Mouse (Mus musculus) ES-Bruce4 (cell line): ENCODE results near the gene Hnrnpa2b1. TPM values are rescaled to one million over a fixed set of nuclear protein-coding genes. Genes with fewer than 3 reads are reported as not detected.

Experiments
- H3K27ac ChIP-seq: 2 replicates; pipeline ENCODE4 v1.5.1; 2012; ENCODE audit warnings: low read length, inconsistent platforms; ENCODE audit not compliant: insufficient read depth
- H3K27me3 ChIP-seq: 2 replicates; pipeline ENCODE4 v1.6.1; 2012; ENCODE audit warnings: mild to moderate bottlenecking, low read length, inconsistent platforms; ENCODE audit not compliant: control insufficient read depth, poor library complexity, insufficient read depth, severe bottlenecking
- H3K36me3 ChIP-seq: 2 replicates; pipeline ENCODE4 v1.6.1; 2012; ENCODE audit warnings: inconsistent platforms, mild to moderate bottlenecking, low read length, moderate library complexity; ENCODE audit not compliant: control insufficient read depth, poor library complexity, insufficient read depth, severe bottlenecking
- H3K4me1 ChIP-seq: one replicate; pipeline ENCODE4 v1.8.1; 2011; ENCODE audit warnings: low read length; ENCODE audit not compliant: control insufficient read depth, insufficient read depth
- H3K4me3 ChIP-seq: 2 replicates; pipeline ENCODE4 v1.5.1; 2011; ENCODE audit warnings: low read depth, mild to moderate bottlenecking, low read length
- H3K9ac ChIP-seq: 2 replicates; pipeline ENCODE4 v1.6.1; 2012; ENCODE audit warnings: low read depth, mild to moderate bottlenecking, inconsistent platforms; ENCODE audit not compliant: poor library complexity, severe bottlenecking
- H3K9me3 ChIP-seq: replicated peaks from 2 replicates; pipeline ENCODE4 v1.6.1; 2012; ENCODE audit warnings: mild to moderate bottlenecking, low read length, inconsistent platforms; ENCODE audit not compliant: control insufficient read depth, poor library complexity, insufficient read depth, severe bottlenecking
- CTCF ChIP-seq: IDR thresholded peaks from one replicate; pipeline ENCODE4 v1.8.1; 2011; ENCODE audit warnings: low read depth, low read length
- EP300 ChIP-seq: IDR thresholded peaks from 2 replicates; pipeline ENCODE4 v1.6.1; 2011; ENCODE audit warnings: low read depth, low read length; ENCODE audit not compliant: insufficient read depth
- POLR2A ChIP-seq: IDR thresholded peaks from one replicate; pipeline ENCODE4 v1.8.1; 2011; ENCODE audit warnings: low read length; ENCODE audit not compliant: insufficient read depth
- polyA plus RNA-seq: library from polyadenylated mRNA; stranded (reverse); fragments of >200 nt; gene quantifications from 2 replicates; pipeline ENCODE4 v1.2.4, GENCODE M21; 2011; ENCODE audit warnings: low read depth; ENCODE audit not compliant: missing spikeins, insufficient read depth, insufficient read length

The Hnrnpa2b1 gene
- polyA plus RNA-seq, 1 experiment, result 1,538 TPM

DNA sequence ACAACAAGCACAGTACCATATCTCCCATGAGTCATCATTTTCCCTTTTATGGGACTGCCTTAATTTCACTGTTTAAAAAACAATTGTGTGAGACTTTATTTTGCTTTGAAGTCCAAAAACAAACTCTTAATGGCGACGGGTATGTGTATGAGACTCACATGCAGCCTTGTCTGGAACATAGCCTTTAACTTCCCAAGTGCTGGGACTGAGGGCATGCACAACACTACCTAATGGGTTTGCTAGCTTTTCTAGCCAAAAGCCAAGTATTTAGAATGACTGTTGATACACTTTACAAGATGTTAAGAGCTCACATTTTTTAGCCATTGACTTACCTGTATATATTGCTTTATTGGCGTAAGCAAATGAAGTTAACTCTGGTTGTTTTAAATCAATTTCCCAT lies 9.3 kb downstream of the Hnrnpa2b1 start:
- Histone ChIP-seq H3K36me3 (peaks cover 58% of the 10 kb centered on the region), H3K4me1 (no peaks in the 10 kb centered on the region), H3K4me3 (no peak overlapping the region), H3K27me3 (no peaks in the 10 kb centered on the region), H3K27ac (peak overlapping the region; percentile 59), H3K9me3 (no peaks in the 10 kb centered on the region), H3K9ac (no peak overlapping the region)
- TF ChIP-seq EP300 (no peak), POLR2A (no peak), CTCF (no peak)

- Histone ChIP-seq H3K4me3 (no peak overlapping the region), H3K4me1 (no peaks in the 10 kb centered on the region), H3K9me3 (no peaks in the 10 kb centered on the region), H3K27me3 (no peaks in the 10 kb centered on the region), H3K36me3 (peaks cover 54% of the 10 kb centered on the region), H3K9ac (no peak overlapping the region), H3K27ac (peak overlapping the region; percentile 59)
- no peak for TF ChIP-seq EP300
- TF ChIP-seq POLR2A, result no peak
- TF ChIP-seq CTCF, result no peak
These were observed 9.7 kb downstream of the Hnrnpa2b1 start for GRCm38 (mm10) chr6:51460021-51460360.

DNA sequence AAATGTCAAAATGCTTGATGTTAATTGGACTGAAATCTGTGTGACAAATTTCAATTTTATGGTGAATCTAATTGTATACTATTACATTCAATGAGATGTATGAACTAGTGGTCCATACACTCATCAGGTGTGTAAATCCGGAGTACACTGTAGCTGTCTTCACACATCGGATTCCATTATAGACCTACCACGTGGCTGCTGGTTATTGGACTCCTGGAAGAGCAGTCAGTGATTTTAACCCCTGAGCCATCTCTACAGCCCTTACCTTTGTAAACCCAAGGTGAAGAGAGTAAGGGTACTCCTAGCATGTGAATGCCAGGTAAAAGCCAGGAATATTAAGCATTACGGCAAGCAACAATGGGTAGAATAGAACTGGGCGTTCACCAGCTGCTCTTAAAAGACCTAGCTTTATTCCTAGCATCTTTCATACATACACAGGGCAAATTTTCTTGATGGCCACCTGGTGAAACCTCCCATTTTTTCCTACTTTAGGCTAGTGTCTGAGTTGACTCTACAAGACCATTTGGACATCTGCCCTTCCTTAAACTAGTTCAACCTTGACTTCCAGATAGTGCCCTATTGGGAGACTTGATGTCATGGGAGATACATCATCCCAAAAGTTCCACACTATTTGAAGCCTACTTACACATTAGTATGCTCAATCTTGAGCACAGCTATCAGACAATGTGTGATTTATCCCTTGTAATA lies 10.2 kb downstream of the Hnrnpa2b1 start:
- Histone ChIP-seq H3K27me3 (no peaks in the 10 kb centered on the region), H3K4me3 (no peak overlapping the region), H3K4me1 (no peaks in the 10 kb centered on the region), H3K27ac (peak overlapping the region; percentile 59; the same call in 1 of the 2 replicates), H3K36me3 (peaks cover 49% of the 10 kb centered on the region), H3K9me3 (no peaks in the 10 kb centered on the region), H3K9ac (no peak overlapping the region)
- TF ChIP-seq CTCF (no peak), EP300 (no peak), POLR2A (no peak)

- Histone ChIP-seq H3K9me3 (no peaks in the 10 kb centered on the region), H3K9ac (no peak overlapping the region), H3K27me3 (no peaks in the 10 kb centered on the region), H3K27ac (no peak overlapping the region), H3K4me3 (no peak overlapping the region), H3K36me3 (peaks cover 44% of the 10 kb centered on the region), H3K4me1 (no peaks in the 10 kb centered on the region)
- no peak for TF ChIP-seq EP300
- TF ChIP-seq POLR2A, result no peak
- no peak for TF ChIP-seq CTCF
These were observed 10.8 kb downstream of the Hnrnpa2b1 start for GRCm38 (mm10) chr6:51458925-51459312.

DNA sequence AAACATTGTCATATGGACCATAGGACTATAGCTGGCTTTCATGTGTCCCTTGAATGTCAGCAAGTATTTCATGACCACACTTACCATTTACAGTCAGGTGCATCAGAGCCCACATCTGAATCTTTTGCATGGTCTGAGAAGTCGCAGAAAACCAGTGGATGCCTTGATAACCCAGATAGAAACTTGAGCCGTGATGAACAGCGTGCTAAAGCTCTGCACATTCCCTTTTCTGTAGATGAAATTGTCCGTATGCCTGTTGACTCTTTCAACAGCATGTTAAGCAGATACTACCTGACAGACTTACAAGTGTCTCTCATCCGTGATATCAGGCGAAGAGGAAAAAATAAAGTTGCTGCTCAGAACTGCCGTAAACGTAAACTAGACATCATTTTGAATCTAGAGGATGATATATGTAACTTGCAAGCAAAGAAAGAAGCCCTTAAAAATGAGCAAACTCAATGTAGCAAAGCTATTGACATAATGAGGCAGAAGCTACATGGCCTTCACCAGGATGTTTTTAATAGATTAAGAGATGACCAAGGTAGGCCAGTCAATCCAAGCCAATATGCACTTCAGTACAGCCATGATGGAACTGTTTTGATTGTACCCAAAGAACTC lies 11.8 kb downstream of the Hnrnpa2b1 start:
- Histone ChIP-seq H3K36me3 (peaks cover 33% of the 10 kb centered on the region), H3K4me1 (no peaks in the 10 kb centered on the region), H3K27me3 (no peaks in the 10 kb centered on the region), H3K9me3 (no peaks in the 10 kb centered on the region), H3K4me3 (no peak overlapping the region), H3K9ac (no peak overlapping the region), H3K27ac (no peak overlapping the region)
- no peak for TF ChIP-seq CTCF

GRCm38 (mm10) chr6:51457283-51457682 lies 12.4 kb downstream of the Hnrnpa2b1 start:
- Histone ChIP-seq H3K4me1 (no peaks in the 10 kb centered on the region), H3K4me3 (no peak overlapping the region), H3K9ac (no peak overlapping the region), H3K36me3 (peaks cover 30% of the 10 kb centered on the region), H3K27me3 (no peaks in the 10 kb centered on the region), H3K9me3 (no peaks in the 10 kb centered on the region), H3K27ac (no peak overlapping the region)
- no peak for TF ChIP-seq CTCF
- TF ChIP-seq EP300, result no peak
- no peak for TF ChIP-seq POLR2A
